Mouse (Mus musculus): ENCODE data around the gene Man1a. TPM values are rescaled to one million over a fixed set of nuclear protein-coding genes. Genes with fewer than 3 reads are reported as not detected.

Gene Man1a
- total RNA-seq, 1 experiment from 2014 or later: 119 TPM

GRCm38 (mm10) chr10:53959759-53960158, 116.7 kb downstream of the Man1a start:
- no peak for ATAC-seq (replicated peaks; ENCODE audit: insufficient number of reproducible peaks, low FRiP score, low TSS enrichment, poor library complexity, severe bottlenecking)

GRCm38 (mm10) chr10:53941597-53941996, 134.8 kb downstream of the Man1a start:
- ATAC-seq (replicated peaks; ENCODE audit: insufficient number of reproducible peaks, low FRiP score, low TSS enrichment, poor library complexity, severe bottlenecking): no peak

- ATAC-seq (replicated peaks; ENCODE audit: insufficient number of reproducible peaks, low FRiP score, low TSS enrichment, poor library complexity, severe bottlenecking): no peak
Measured at GRCm38 (mm10) chr10:53938199-53938598, 138.2 kb downstream of the Man1a start.

- ATAC-seq (replicated peaks; ENCODE audit: insufficient number of reproducible peaks, low FRiP score, low TSS enrichment, poor library complexity, severe bottlenecking): no peak
Measured at GRCm38 (mm10) chr10:53936078-53936477, 140.3 kb downstream of the Man1a start.

GRCm38 (mm10) chr10:53929722-53930500, 146.5 kb downstream of the Man1a start:
- ATAC-seq (replicated peaks; ENCODE audit: insufficient number of reproducible peaks, low FRiP score, low TSS enrichment, poor library complexity, severe bottlenecking): no peak

GRCm38 (mm10) chr10:53927904-53928303, 148.5 kb downstream of the Man1a start:
- ATAC-seq (replicated peaks; ENCODE audit: insufficient number of reproducible peaks, low FRiP score, low TSS enrichment, poor library complexity, severe bottlenecking): peak; percentile 70

- ATAC-seq (replicated peaks; ENCODE audit: insufficient number of reproducible peaks, low FRiP score, low TSS enrichment, poor library complexity, severe bottlenecking): no peak
Measured at GRCm38 (mm10) chr10:53925456-53925855, 151.0 kb downstream of the Man1a start.

GRCm38 (mm10) chr10:53922236-53922635, 154.2 kb downstream of the Man1a start:
- no peak for ATAC-seq (replicated peaks; ENCODE audit: insufficient number of reproducible peaks, low FRiP score, low TSS enrichment, poor library complexity, severe bottlenecking)

- no peak for ATAC-seq (replicated peaks; ENCODE audit: insufficient number of reproducible peaks, low FRiP score, low TSS enrichment, poor library complexity, severe bottlenecking)
Measured at GRCm38 (mm10) chr10:53917517-53917916, 158.9 kb downstream of the Man1a start.

GRCm38 (mm10) chr10:53915719-53916118, 160.7 kb downstream of the Man1a start:
- no peak for ATAC-seq (replicated peaks; ENCODE audit: insufficient number of reproducible peaks, low FRiP score, low TSS enrichment, poor library complexity, severe bottlenecking)

GRCm38 (mm10) chr10:53914974-53915609, 161.3 kb downstream of the Man1a start:
- ATAC-seq (replicated peaks; ENCODE audit: insufficient number of reproducible peaks, low FRiP score, low TSS enrichment, poor library complexity, severe bottlenecking): no peak

GRCm38 (mm10) chr10:53913546-53914312, 162.7 kb downstream of the Man1a start:
- 0 out of 2 replicates have a peak, but pooled peaks have one; percentile 25 for ATAC-seq (replicated peaks; ENCODE audit: insufficient number of reproducible peaks, low FRiP score, low TSS enrichment, poor library complexity, severe bottlenecking)

- ATAC-seq (replicated peaks; ENCODE audit: insufficient number of reproducible peaks, low FRiP score, low TSS enrichment, poor library complexity, severe bottlenecking): no peak
Measured at GRCm38 (mm10) chr10:53889512-53889911, 186.9 kb downstream of the Man1a start.

GRCm38 (mm10) chr10:53888382-53889110, 187.9 kb downstream of the Man1a start:
- ATAC-seq (replicated peaks; ENCODE audit: insufficient number of reproducible peaks, low FRiP score, low TSS enrichment, poor library complexity, severe bottlenecking): peak; percentile 69

- ATAC-seq (replicated peaks; ENCODE audit: insufficient number of reproducible peaks, low FRiP score, low TSS enrichment, poor library complexity, severe bottlenecking): no peak
Measured at GRCm38 (mm10) chr10:53886475-53886874, 189.9 kb downstream of the Man1a start.

- ATAC-seq (replicated peaks; ENCODE audit: insufficient number of reproducible peaks, low FRiP score, low TSS enrichment, poor library complexity, severe bottlenecking): 0 out of 2 replicates have a peak, but pooled peaks have one; percentile 42
Measured at GRCm38 (mm10) chr10:53881310-53881709, 195.1 kb downstream of the Man1a start.

- peak; percentile 70 for ATAC-seq (replicated peaks; ENCODE audit: insufficient number of reproducible peaks, low FRiP score, low TSS enrichment, poor library complexity, severe bottlenecking)
Measured at GRCm38 (mm10) chr10:53875896-53876295, 200.5 kb downstream of the Man1a start.

GRCm38 (mm10) chr10:53874191-53874590, 202.2 kb downstream of the Man1a start:
- ATAC-seq (replicated peaks; ENCODE audit: insufficient number of reproducible peaks, low FRiP score, low TSS enrichment, poor library complexity, severe bottlenecking): no peak
